Mouse (Mus musculus): ENCODE measurements around the gene Btg2.

Btg2 gene

DNA sequence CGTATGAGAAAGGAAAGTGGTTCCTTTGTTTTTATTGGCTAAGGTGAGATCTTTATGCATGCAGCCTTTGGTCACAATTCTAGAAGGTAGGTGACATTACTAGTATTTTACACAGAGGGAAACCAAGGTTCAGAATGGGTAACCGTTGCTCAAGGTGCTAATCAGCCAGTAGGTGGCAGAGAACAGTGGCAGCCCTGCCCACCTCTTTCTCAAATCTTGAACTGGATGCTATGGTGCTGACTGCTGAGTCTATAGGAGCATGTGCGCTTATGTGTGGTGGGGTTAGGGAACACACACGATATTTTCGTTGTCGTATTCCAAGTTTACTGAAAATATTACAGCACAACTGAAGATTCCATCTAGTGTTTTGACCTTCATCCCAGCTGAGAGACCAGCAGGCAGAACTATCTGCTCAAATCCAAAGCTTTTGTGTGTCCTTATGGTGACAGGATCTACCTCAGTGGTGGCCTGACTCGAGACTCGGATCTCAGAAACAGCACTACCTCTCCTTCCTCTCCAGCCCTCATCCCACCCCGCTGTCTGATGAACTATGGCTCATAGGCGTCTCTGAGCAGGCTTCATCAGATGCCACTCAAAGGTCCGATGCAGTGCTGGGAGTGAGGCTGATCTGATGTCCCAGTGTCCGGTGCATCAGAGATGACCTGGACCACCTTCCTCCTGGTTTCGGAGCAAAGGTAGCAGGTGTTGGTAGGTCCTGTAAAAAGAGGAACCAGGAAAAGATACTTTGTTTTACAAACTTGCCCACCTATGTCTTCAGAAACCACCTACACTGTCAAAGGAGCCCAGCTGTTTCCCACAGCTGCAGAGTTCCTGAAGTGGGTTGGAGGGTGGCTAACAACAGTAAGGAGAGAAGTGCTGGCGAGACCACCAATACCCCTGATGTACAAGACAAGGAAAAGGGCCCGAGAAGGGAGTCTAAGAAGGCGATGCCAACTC lies 18.9 kb downstream of the Btg2 start:
- DNase-seq (ENCODE audit: extremely low read depth, low read depth, low spot score), result no peak

DNA sequence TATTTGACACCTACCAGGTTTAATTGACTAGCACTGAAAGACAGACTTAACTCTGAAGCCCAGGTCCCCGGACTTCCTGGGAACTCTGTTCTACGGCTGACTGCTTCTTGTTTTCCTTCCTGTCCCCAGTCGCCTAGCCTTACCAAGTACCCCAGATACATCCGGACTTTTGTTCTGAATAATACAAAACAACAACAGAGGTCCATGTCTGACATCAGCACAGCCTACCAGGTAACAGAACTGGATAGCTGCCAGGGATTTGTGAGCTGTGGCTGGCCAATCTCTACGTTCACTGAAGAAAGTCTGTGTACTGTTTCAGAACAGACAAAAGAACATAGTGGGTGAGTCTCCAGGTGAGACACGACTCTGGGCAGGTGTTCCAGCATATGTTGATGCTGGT lies 20.1 kb downstream of the Btg2 start:
- DNase-seq (ENCODE audit: extremely low read depth, low read depth, low spot score), result no peak

DNA sequence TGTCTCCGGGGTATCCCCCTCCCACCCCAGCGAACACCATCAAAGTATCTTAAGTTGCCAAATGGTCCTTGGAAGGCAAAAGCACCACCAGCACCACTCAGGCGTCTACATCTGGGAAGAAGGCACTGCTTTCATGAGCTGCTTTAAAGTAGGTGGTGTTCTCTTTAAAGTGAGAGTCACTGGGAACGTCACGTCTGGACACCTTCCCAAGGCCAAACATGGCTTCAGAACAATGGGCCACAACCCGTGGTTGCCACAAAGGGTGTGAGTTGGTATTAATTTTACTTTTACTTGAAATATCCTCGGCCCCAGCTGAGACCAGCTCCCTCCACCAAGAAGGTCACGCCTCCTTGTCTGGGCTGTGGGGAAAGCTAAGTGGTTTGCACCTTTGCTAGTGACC lies 21.2 kb downstream of the Btg2 start:
- no peak for DNase-seq (ENCODE audit: extremely low read depth, low read depth, low spot score)

DNA sequence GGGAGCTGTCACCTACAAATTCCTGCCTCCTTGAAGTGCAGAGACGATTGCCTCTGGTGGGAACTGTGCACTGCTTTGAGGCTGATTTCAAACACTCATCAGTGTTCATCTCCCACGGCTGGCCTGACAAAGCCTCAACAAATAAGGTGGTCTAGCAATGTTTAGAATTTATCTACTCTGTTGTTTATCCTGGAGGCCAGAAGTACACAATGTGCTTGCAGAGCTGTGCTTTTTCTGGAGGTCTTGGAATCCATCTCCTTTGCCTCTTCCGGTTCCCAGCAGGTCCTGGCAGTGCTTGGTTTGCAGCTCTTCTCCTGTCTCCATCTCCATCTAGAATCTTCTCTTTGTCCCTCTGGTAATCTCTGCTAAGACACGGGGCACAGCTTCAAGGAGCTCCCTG lies 22.6 kb downstream of the Btg2 start:
- no peak for DNase-seq (ENCODE audit: extremely low read depth, low read depth, low spot score)

DNA sequence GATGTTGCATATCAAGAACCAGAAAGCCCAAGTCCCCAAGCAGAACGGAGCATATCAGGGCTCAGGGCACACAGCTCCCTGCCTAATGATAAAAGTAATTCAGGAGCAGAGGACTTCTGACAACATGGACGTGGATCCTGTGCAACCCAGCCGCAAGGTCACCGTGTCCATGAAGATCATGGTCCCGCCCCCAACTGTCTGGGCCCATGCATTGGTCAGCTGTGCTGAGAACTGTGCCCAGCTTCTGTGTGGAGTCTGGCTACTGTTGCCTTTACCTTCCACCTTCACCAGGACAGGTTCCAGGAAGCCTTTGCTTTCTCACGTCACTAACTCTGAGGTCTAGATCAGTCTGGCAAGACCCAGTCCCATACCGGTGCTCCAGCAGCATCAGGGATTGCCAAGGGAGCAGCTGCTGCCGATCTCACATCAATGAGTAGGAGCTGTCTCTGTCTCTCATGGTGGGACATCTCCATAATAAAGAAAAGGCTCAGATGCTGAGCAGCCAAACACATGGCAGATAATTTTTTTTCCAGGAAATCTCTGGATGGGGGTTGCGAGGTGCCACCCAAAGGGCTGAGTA lies 23.2 kb downstream of the Btg2 start:
- DNase-seq (ENCODE audit: extremely low read depth, low read depth, low spot score), result no peak

DNA sequence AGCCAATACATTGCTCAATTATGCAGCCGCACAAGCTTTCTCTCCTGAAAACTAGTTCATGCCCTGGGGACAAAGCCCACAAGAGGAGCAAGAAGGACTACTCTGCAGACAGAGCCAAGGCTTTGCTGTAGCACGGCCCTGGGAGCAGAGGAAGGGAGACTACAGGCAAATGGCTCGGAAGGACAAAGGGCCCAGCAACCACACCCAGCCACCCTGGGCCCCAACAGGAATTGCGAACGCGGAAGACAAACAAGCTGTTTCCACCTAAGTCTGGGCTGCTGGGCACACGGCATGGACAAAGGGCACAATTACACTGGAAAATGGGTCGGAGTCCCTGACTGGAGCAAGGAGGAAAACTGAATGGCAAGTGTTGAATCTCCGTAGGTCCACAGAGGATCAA lies 23.9 kb downstream of the Btg2 start:
- no peak for DNase-seq (ENCODE audit: extremely low read depth, low read depth, low spot score)

DNA sequence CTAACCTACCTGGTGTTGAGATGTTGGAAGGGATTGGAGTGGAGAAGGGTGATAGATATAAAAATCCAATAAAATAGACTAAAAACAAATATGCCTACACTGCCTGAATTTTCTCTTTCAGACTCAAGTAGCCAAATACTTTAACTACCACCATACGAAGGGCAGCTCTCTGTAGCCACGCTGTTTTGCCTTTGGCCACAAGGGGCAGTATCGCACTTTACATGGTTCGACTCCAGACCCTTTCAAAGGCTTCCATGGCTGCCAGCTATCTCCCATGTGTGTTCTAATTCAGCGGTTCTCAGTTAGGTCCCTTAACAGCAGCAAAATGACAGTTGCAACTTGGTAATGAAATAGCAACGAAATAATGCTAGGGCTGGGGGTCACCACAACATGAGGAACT lies 25.7 kb downstream of the Btg2 start:
- DNase-seq (ENCODE audit: extremely low read depth, low read depth, low spot score), result no peak

DNA sequence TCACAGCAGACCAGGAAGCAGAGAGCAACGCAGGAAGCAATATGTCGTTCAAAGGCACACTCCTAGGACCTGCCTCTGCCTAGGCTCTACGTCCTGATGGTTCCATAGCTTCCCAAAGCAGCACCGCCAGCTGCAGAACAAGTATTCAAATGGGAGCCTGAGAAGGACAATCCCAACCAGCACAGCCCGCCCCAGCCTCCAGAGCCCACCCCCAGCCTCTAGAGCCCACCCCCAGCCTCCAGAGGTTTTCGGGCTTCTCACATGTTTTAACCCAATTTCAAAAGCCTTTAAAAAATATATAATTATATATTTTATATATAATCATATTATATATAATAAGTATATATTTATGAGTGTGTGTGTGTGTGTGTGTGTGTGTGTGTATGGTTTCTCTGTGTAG lies 29.4 kb downstream of the Btg2 start:
- DNase-seq (ENCODE audit: extremely low read depth, low read depth, low spot score), result no peak

DNA sequence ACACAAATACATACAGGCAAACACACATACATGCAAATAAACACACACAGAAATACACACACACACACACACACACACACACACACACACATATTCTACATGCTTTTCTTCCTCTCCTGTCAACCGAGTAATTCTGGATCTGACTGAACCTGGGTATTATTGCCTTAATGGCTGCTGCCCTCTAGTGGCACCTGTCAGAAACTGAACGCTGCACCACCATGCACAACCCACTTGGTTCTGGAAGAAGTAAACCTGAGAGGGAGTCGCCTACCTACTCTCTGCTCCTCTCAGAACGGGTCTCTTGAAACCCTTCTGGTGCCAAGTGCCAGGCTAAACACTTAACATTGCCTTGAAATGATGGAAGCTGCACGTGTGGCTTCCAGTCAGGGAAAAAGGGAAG lies 30.2 kb downstream of the Btg2 start:
- no peak for DNase-seq (ENCODE audit: extremely low read depth, low read depth, low spot score)

DNA sequence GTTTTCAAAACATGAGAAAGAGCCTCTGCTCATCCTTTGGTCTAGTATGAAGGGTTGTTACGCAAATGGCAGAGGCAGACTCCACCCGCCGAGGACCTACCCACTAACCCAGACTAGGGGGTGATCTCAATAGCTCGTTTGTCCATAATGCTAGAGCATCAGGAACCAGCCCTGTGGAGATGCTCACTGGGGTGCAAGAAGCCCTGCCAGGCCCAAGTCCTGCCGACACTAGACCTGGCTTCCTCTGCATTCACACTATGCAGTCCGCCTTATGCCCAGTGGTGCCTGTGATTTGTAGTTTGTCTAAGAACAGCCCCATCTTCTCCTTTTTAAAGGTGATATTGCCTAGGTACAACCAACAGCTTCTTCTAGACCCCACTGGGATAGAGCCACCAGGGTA lies 31.5 kb downstream of the Btg2 start:
- no peak for DNase-seq (ENCODE audit: extremely low read depth, low read depth, low spot score)

DNA sequence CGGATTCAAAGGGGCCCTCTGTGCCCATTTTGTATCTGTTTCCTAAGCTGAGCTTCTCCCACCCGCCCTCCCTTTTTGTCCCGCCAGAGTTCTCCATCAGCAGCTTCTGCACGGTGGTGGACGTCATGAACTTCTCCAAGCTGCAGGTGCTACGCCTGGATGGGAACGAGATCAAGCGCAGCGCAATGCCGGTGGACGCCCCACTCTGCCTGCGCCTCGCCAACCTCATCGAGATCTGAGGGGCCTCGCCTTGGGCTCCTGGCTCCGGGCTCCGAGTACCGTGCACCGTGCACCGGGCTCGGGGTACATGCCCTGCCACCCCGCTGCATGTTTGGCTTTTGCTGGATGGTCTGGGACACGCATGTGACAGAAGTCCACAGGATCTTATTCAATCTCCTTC lies 32.5 kb downstream of the Btg2 start:
- DNase-seq (ENCODE audit: extremely low read depth, low read depth, low spot score), result no peak

DNA sequence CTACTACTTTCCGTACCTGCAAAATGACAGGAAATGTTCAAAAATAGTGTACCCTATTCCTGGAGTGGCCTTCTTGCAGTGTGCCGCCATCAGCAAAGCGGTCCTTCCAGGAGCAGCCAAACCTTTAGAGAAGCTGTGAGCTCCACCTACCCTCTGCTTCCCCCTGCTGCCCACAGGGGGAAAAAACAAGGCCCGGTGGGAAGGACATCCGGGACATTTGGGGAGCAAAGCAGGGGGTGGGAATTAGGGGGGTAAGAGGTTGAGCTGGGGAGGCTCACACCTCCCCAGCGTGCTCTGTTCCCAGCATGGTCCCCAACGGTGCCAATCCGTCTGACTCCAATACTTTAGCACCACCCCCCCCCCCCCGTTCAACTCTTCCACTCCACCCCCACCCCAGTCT lies 32.9 kb downstream of the Btg2 start:
- DNase-seq (ENCODE audit: extremely low read depth, low read depth, low spot score), result no peak

DNA sequence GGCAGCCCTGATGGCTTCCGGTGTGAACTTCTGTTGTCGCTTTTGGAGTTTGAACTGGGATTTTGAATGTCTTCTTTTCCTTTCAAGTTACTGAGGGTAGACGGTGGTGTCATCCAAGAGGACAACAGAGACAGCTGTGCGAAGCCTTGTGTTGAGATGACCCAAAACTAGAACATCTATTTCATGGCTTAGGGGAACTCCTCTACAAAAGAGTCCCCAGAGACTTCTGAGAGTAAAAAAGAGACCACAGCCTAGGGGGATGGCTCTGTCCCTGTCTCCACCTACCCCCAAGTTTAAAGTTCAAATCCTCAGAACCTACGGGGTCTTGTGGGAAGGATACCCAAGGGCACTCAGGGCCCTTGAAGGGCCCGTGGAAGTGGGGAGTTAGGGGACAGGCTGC lies 34.1 kb downstream of the Btg2 start:
- no peak for DNase-seq (ENCODE audit: extremely low read depth, low read depth, low spot score)

DNA sequence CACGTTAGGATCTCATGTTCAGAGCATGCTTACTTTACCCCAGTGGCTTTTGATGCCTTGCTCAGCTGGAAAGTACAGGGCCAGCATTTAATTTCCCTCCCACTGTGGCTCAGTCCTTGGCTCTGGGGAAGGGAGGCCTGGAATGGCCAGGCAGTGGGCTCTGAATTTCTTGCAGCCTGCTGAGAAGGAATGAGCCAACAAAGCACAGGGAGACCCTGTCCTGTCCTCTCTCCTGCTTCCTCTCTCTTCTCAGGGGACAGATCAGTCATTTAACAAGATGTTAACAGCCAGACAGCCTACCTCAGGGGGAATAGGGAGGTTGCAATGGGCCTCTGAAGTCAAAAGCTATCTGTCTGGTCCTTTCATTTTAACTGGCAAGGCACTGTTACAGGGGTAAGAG lies 36.6 kb downstream of the Btg2 start:
- DNase-seq (ENCODE audit: extremely low read depth, low read depth, low spot score), result no peak

DNA sequence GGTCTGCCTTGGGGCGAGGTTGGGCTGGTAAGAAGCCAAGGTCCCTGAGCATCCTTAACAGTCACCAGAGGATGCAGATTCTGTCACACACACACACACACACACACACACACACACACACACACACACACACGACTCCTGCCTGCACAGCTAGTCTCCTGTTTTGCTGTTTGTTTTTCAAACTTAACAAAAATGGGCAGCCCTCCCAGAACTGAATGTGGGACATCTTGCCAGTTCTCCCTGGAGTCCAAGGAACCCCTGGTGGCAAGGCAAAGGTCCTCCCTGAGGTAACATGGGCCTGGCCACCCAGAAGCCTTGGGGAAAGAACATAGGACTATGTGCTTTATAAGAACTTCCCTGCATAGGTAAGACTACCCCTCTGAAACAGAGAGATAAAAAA lies 37.0 kb downstream of the Btg2 start:
- DNase-seq (ENCODE audit: extremely low read depth, low read depth, low spot score), result no peak

DNA sequence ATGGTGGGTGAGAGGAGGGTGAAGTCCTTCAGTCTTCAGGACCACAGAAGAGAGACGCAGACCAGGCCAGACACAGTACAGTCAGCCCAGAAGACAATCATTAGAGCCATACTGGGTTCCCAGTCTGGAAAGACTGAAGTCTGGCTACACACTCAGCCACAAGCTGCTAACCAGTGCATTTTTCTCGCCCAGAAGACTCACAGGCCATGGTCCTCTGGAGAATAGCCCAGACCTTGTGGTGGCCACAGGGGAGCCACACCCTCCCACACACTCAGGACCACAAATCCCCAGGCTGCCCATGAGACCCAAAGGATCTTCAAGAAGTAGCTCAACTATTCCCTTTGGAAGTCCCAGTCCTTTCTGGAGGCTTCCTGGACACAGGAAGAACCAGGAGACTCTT lies 39.6 kb downstream of the Btg2 start:
- no peak for DNase-seq (ENCODE audit: extremely low read depth, low read depth, low spot score)

DNA sequence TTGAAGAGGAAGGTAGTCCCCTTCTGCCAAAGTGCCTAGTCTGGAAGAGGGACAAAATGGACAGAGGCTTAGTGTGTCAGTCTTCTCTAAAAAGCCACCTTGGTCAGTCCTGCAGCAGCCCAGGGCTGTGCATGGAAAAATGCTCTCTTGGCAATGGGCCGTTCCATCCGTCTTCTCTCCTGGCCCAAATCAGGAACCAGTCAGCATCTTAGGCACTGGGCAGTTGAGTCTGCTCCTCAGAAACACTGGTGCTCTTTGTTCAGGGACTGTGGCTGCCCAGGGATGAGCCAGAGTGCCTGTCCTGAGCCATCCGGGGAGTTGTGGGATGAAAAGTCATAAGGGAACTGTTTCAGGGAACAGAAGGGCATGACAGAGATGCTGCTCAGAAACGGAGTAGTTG lies 40.6 kb downstream of the Btg2 start:
- DNase-seq (ENCODE audit: extremely low read depth, low read depth, low spot score), result no peak

DNA sequence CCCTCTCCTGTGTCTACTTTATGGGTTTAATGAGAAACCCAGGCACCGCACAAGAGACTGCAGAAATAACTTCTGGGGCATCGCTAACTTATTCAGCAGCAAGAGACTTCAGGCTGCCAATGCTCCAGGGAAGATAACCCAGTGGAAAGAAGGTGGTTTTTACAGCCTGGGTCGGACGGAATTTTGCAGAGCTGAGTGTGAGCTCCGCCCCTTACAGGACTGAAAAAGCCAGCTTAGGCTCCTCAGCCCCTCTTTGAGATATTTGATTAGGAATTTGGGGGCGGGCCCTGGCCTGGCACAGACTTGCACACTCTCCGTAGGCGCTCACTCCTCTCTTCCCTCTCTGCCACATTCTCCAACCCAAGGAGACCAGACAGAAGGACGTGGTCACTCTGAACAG lies 41.7 kb downstream of the Btg2 start, which contains the start of gene Fmod:
Gene Fmod (plus strand): TSS at position 83 of the 400 bp plus-strand sequence.
- DNase-seq (ENCODE audit: extremely low read depth, low read depth, low spot score), result no peak

DNA sequence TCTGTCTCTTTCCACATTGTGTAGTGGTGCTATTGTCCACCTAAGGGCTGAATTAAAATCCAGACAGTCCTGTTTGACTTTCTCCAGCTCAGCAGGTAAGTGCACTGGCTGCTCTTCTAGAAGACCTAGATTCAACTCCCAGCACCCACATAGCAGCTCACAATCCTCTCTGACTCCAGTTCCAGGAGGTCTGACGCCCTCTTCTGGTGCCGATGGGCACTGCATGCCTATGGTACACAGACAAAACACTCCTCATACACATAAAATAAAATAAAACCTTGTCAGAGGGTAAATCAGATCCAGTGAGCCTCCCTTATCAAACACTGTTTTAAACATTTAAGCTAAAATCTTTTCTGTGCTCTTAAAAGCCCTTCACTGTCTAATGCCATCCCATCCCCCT lies 42.4 kb downstream of the Btg2 start:
- DNase-seq (ENCODE audit: extremely low read depth, low read depth, low spot score), result no peak

DNA sequence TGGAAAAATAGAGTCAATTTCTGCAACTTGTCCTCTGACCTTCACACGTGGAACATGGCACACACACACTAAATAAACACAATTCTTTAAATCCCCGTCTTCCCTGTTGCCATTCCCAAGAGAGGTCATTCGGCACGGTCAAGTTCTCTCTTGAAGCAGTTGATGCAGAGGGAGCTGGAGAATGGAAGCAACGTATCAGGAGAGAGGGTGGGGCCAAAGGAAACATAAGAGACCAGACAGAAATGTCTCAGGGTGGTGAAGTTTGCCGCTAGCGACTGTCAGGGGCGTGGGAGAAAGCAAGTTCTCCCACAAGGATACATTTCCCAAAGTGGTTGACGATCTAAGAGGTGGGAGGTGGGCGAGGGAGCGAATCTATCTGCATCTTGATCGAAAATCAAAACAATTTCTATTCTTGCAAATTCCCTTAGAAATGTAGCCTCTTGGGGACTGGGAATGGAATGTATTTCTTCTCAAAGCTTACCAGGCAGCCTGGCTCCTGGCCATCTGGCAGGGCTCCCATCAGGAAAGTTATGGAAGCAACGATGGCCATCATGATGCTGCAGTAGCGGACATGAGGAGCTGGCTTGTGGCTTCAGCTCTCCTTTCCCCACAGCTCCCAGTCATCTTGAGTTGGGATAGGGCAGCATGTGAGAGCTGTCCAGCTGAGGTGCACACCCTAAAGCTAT lies 50.6 kb downstream of the Btg2 start:
- no peak for DNase-seq (ENCODE audit: extremely low read depth, low read depth, low spot score)

DNA sequence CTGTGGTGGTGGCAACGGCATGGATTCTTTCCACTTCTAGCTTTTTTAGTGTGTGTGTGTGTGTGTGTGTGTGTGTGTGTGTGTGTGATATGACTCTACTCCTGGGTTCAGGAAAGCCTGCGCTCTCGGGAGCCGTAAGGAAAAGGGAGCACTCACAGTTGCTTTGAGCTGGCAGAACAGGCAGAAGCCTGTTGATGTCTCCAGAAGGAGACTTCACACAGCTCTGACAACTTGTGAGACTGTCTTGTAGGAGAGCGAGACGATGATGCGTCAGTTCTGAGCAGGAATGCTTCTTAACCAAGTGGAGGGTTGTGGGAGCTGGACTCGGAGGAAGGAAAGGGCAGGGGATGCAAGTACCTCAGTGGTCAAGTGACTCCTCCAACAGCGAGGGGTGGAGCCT lies 52.2 kb downstream of the Btg2 start:
- no peak for DNase-seq (ENCODE audit: extremely low read depth, low read depth, low spot score)

DNA sequence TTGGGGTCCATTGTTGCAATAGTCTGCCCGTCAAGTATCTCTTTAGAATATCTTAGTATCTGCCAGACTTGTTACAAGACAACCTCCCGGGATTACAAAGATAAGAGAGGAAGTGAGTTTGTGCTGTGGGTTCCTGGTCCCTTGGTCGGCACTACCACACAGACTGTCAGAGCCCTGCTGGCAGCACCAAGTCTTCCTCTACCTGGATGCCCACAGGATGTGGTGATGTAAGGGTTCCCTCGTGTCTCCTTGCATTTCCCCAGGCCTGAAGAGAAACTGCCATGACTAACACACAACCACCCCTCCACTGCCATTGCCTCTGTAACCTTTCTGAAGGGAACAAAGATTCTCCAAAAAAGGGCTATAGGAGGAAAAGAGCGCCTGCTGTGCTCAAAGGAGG lies 52.9 kb downstream of the Btg2 start:
- DNase-seq (ENCODE audit: extremely low read depth, low read depth, low spot score), result no peak
